Mouse (Mus musculus): Measurements from ENCODE around the gene Aldh18a1. TPM values are rescaled to one million over a fixed set of nuclear protein-coding genes. Genes with fewer than 3 reads are reported as not detected.
"Not testable (repeated sequence)": the region's sequence is repeated elsewhere in the genome, so short reads cannot be mapped to it uniquely, and the experiment has no call there.

Gene Aldh18a1
- polyA plus RNA-seq (2016; fragmentation: Nextera tagmentation; extraction: Ambion mirVana) = 50.2 and 50.6 TPM in 2 replicates

DNA sequence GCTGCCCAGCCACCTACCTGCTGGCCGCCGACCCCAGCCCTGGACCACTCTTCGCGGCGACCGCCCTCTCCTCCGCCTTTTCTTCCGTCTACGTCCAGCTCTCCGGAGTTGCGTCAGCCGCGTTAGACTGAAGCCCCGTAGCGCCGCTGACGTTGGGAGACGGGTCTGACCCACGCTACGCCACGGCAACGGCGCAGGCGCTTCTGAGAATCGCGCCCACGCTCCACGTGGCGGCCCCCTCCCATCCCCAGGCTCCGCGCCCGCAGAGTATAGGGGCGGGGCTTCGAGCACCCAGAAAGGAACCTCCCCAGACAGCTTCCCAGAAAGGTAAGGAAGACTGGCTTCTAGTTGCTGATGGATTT, at the start of gene Aldh18a1:
Gene Aldh18a1, minus strand, starts transcription at position 171 of the 362 bp plus-strand sequence.
- Histone ChIP-seq H3K4me2 (peak within 1 kb of the TSS; percentile 95), H3K9ac (peak within 1 kb of the TSS; percentile 88), H3K36me3 (peaks cover 5% of the 10 kb centered on the region; the same call in 1 of the 2 replicates), H3K4me1 (replicated peaks) (peaks cover 8% of the 10 kb centered on the region), H3K9me3 (replicated peaks) (no peaks in the 10 kb centered on the region), H3K27me3 (replicated peaks) (no peaks in the 10 kb centered on the region), H3K27ac (ENCODE audit: poor library complexity, severe bottlenecking) (peak within 1 kb of the TSS; percentile 84), H3K4me3 (peak within 1 kb of the TSS; percentile 94)
- peak; percentile 94 for ATAC-seq (ENCODE audit: insufficient number of reproducible peaks, low FRiP score)
- WGBS = under 1% methylated on average over 34 of the region's 34 CpGs

DNA sequence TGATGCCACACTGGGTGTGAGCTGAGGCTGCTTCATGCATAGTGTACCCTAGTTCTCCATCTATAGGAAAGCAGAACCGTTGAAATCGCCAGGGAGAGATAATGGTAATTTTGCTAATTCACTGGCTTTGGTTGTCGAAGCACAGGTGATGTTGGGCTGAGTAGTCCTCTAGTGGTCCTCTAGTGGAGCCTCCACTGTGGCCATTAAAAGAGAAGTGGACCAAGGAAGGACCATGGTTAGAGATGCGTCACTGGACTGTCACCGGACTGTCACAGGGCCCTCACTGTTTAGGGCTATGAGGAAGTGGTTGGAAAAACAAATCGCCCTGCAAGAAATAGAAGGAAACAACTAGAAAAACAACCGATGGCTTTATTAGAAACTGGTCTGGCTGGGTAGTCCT, 49.3 kb upstream of the Aldh18a1 start:
- 77% methylated on average over 7 of the region's 7 CpGs for WGBS
- H3K9me3 ChIP-seq (replicated peaks) = no peaks in the 10 kb centered on the region
- no peak overlapping the region for H3K4me2 ChIP-seq
- no peak overlapping the region for H3K4me3 ChIP-seq
- no peaks in the 10 kb centered on the region for H3K36me3 ChIP-seq
- no peak overlapping the region for H3K27ac ChIP-seq (ENCODE audit: poor library complexity, severe bottlenecking)
- ATAC-seq (ENCODE audit: insufficient number of reproducible peaks, low FRiP score) = no peak
- no peaks in the 10 kb centered on the region for H3K4me1 ChIP-seq (replicated peaks)
- H3K27me3 ChIP-seq (replicated peaks) = no peaks in the 10 kb centered on the region
- no peak overlapping the region for H3K9ac ChIP-seq

- no peak for ATAC-seq (ENCODE audit: insufficient number of reproducible peaks, low FRiP score)
- no peaks in the 10 kb centered on the region for H3K4me1 ChIP-seq (replicated peaks)
Measured at GRCm38 (mm10) chr19:40637091-40637490, 48.8 kb upstream of the Aldh18a1 start.

DNA sequence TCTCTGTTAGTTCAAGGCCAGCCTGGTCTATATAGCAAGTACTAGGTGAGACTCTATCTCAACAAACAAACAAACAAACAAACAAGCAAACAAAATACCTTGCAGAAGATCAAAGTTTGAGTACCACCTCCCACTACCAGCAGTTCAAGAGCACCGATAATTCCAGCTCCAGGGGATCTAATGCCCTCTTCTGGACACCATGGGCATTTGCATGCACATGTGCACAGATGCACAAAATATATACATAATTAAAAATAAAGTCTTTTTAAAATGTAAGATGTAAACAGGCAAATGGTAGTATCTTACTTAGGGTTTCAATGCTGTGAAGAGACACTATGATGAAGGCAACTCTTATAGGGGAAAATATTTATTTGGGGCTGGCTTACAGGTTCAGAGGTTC, 44.9 kb upstream of the Aldh18a1 start:
- Histone ChIP-seq H3K4me2 (no peak overlapping the region), H3K4me1 (replicated peaks) (no peaks in the 10 kb centered on the region), H3K4me3 (no peak overlapping the region), H3K27me3 (replicated peaks) (no peaks in the 10 kb centered on the region), H3K27ac (ENCODE audit: poor library complexity, severe bottlenecking) (no peak overlapping the region), H3K9ac (no peak overlapping the region), H3K9me3 (replicated peaks) (no peaks in the 10 kb centered on the region; the same call in 1 of the 2 replicates), H3K36me3 (no peaks in the 10 kb centered on the region)
- ATAC-seq (ENCODE audit: insufficient number of reproducible peaks, low FRiP score) = no peak
- WGBS = 80% methylated on average over 1 of the region's 1 CpGs

More at GRCm38 (mm10) chr19:40637091-40637490, 48.8 kb upstream of the Aldh18a1 start:
- H3K4me2 ChIP-seq = no peak overlapping the region
- no peak overlapping the region for H3K9ac ChIP-seq
- H3K27ac ChIP-seq (ENCODE audit: poor library complexity, severe bottlenecking) = peak overlapping the region; percentile 36; the same call in 1 of the 2 replicates
- H3K27me3 ChIP-seq (replicated peaks) = no peaks in the 10 kb centered on the region
- 27% methylated on average over 4 of the region's 4 CpGs for WGBS
- no peak overlapping the region for H3K4me3 ChIP-seq
- H3K9me3 ChIP-seq (replicated peaks) = no peaks in the 10 kb centered on the region
- no peaks in the 10 kb centered on the region for H3K36me3 ChIP-seq

- H3K27ac ChIP-seq (ENCODE audit: poor library complexity, severe bottlenecking) = no peak overlapping the region
- no peak overlapping the region for H3K4me3 ChIP-seq
- no peak overlapping the region for H3K4me2 ChIP-seq
- ATAC-seq (ENCODE audit: insufficient number of reproducible peaks, low FRiP score) = no peak
- no peaks in the 10 kb centered on the region for H3K4me1 ChIP-seq (replicated peaks)
- no peak overlapping the region for H3K9ac ChIP-seq
- 86% methylated on average over 5 of the region's 5 CpGs for WGBS
- no peaks in the 10 kb centered on the region for H3K36me3 ChIP-seq
- H3K9me3 ChIP-seq (replicated peaks) = no peaks in the 10 kb centered on the region; the same call in 1 of the 2 replicates
- no peaks in the 10 kb centered on the region for H3K27me3 ChIP-seq (replicated peaks)
Measured at GRCm38 (mm10) chr19:40632668-40633067, 44.4 kb upstream of the Aldh18a1 start.

GRCm38 (mm10) chr19:40632193-40632592, 43.9 kb upstream of the Aldh18a1 start:
- H3K9ac ChIP-seq = no peak overlapping the region
- H3K27ac ChIP-seq (ENCODE audit: poor library complexity, severe bottlenecking) = no peak overlapping the region
- no peaks in the 10 kb centered on the region for H3K36me3 ChIP-seq
- ATAC-seq (ENCODE audit: insufficient number of reproducible peaks, low FRiP score) = no peak
- no peaks in the 10 kb centered on the region for H3K4me1 ChIP-seq (replicated peaks)
- H3K4me3 ChIP-seq = no peak overlapping the region
- H3K27me3 ChIP-seq (replicated peaks) = no peaks in the 10 kb centered on the region
- WGBS = 65% methylated on average over 3 of the region's 3 CpGs
- H3K9me3 ChIP-seq (replicated peaks) = no peaks in the 10 kb centered on the region; the same call in 1 of the 2 replicates
- H3K4me2 ChIP-seq = no peak overlapping the region

GRCm38 (mm10) chr19:40630606-40631005, 42.3 kb upstream of the Aldh18a1 start:
- 49% methylated on average over 7 of the region's 7 CpGs for WGBS
- ATAC-seq (ENCODE audit: insufficient number of reproducible peaks, low FRiP score) = no peak
- H3K27ac ChIP-seq (ENCODE audit: poor library complexity, severe bottlenecking) = no peak overlapping the region

GRCm38 (mm10) chr19:40630096-40630495, 41.8 kb upstream of the Aldh18a1 start:
- WGBS = 71% methylated on average over 3 of the region's 3 CpGs
- no peak overlapping the region for H3K4me2 ChIP-seq
- no peaks in the 10 kb centered on the region for H3K36me3 ChIP-seq
- no peak overlapping the region for H3K9ac ChIP-seq
- no peaks in the 10 kb centered on the region for H3K4me1 ChIP-seq (replicated peaks)
- ATAC-seq (ENCODE audit: insufficient number of reproducible peaks, low FRiP score) = no peak
- no peak overlapping the region for H3K4me3 ChIP-seq
- no peaks in the 10 kb centered on the region; the same call in 1 of the 2 replicates for H3K9me3 ChIP-seq (replicated peaks)
- H3K27ac ChIP-seq (ENCODE audit: poor library complexity, severe bottlenecking) = no peak overlapping the region
- no peaks in the 10 kb centered on the region for H3K27me3 ChIP-seq (replicated peaks)

More at GRCm38 (mm10) chr19:40630606-40631005, 42.3 kb upstream of the Aldh18a1 start:
- Histone ChIP-seq H3K4me2 (no peak overlapping the region), H3K4me1 (replicated peaks) (no peaks in the 10 kb centered on the region), H3K9me3 (replicated peaks) (no peaks in the 10 kb centered on the region; the same call in 1 of the 2 replicates), H3K36me3 (no peaks in the 10 kb centered on the region), H3K4me3 (no peak overlapping the region), H3K27me3 (replicated peaks) (no peaks in the 10 kb centered on the region), H3K9ac (no peak overlapping the region)

- Histone ChIP-seq H3K27me3 (replicated peaks) (no peaks in the 10 kb centered on the region), H3K4me3 (no peak overlapping the region), H3K36me3 (no peaks in the 10 kb centered on the region), H3K27ac (ENCODE audit: poor library complexity, severe bottlenecking) (no peak overlapping the region), H3K9me3 (replicated peaks) (no peaks in the 10 kb centered on the region; the same call in 1 of the 2 replicates), H3K4me2 (no peak overlapping the region), H3K4me1 (replicated peaks) (no peaks in the 10 kb centered on the region), H3K9ac (no peak overlapping the region)
- no peak for ATAC-seq (ENCODE audit: insufficient number of reproducible peaks, low FRiP score)
Measured at GRCm38 (mm10) chr19:40628950-40629349, 40.7 kb upstream of the Aldh18a1 start.

GRCm38 (mm10) chr19:40625935-40626334, 37.7 kb upstream of the Aldh18a1 start:
- Histone ChIP-seq H3K27ac (ENCODE audit: poor library complexity, severe bottlenecking) (no peak overlapping the region), H3K36me3 (no peaks in the 10 kb centered on the region), H3K4me2 (no peak overlapping the region), H3K4me1 (replicated peaks) (no peaks in the 10 kb centered on the region), H3K9ac (no peak overlapping the region), H3K27me3 (replicated peaks) (no peaks in the 10 kb centered on the region), H3K9me3 (replicated peaks) (no peaks in the 10 kb centered on the region; the same call in 1 of the 2 replicates), H3K4me3 (no peak overlapping the region)
- no peak for ATAC-seq (ENCODE audit: insufficient number of reproducible peaks, low FRiP score)
- 47% methylated on average over 12 of the region's 12 CpGs for WGBS

DNA sequence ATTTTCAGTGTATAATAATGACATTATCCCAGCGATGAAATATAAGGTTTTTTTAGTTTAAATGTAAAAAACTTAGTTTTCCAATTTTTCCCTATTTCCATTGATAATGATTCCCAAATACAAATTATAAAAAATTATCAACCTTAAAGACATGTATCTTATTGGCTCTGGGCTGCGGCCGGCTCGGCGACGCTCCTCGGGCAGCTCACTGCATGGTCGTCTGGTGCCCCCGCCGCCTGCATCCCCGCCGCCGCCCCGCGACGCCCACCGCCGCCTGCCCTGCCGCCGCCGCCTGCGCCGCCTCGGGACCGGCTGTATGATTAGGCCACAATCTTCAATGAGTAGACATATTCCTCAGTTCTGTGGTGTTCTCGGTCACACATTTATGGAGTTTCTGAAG, 33.4 kb upstream of the Aldh18a1 start:
- H3K9me3 ChIP-seq (replicated peaks); H3K27ac ChIP-seq (ENCODE audit: poor library complexity, severe bottlenecking); ATAC-seq (ENCODE audit: insufficient number of reproducible peaks, low FRiP score); H3K4me3 ChIP-seq; H3K36me3 ChIP-seq; H3K9ac ChIP-seq; H3K4me1 ChIP-seq (replicated peaks); H3K27me3 ChIP-seq (replicated peaks): not testable (repeated sequence)
- WGBS = 40% methylated on average over 14 of the region's 26 CpGs
- 0 out of 2 replicates have a peak overlapping the region, but pooled peaks have one; percentile 24 for H3K4me2 ChIP-seq

DNA sequence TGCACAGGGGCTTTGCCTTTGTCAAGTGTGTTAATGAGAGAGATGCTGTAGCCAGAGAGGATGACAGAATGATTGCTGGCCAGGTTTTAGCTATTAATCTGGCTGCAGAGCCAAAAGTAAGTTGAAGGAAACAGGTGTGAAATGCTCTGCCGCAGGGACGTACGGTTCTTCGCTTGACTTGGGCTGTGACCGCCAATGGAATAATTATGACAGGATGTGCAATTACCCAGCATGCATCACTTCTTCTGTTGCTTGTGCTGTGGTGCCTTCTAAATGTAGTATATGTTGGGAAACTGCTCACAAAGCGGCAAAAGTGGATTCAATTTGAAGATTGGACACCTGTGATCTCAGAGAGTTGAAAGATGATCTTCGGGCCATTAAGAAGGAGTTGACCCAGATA, 27.8 kb upstream of the Aldh18a1 start:
- WGBS = 85% methylated on average over 7 of the region's 7 CpGs
- no peak overlapping the region for H3K27ac ChIP-seq (ENCODE audit: poor library complexity, severe bottlenecking)
- H3K9me3 ChIP-seq (replicated peaks) = no peaks in the 10 kb centered on the region
- H3K27me3 ChIP-seq (replicated peaks) = 0 out of 2 replicates have a peak, but pooled peaks cover 3% of the 10 kb centered on the region
- no peak overlapping the region for H3K9ac ChIP-seq
- no peak for ATAC-seq (ENCODE audit: insufficient number of reproducible peaks, low FRiP score)
- H3K4me3 ChIP-seq = no peak overlapping the region
- peaks cover 5% of the 10 kb centered on the region for H3K4me1 ChIP-seq (replicated peaks)
- no peaks in the 10 kb centered on the region for H3K36me3 ChIP-seq
- H3K4me2 ChIP-seq = no peak overlapping the region

Data from heart, embryonic 12.5 days (tissue).